Mouse (Mus musculus): ENCODE results near the gene Ttc27. TPM values are rescaled to one million over a fixed set of nuclear protein-coding genes. Genes with fewer than 3 reads are reported as not detected.

Ttc27 gene
- total and polyA plus RNA-seq, 3 experiments: 52.9 to 92.9 (median 70.3) TPM

DNA sequence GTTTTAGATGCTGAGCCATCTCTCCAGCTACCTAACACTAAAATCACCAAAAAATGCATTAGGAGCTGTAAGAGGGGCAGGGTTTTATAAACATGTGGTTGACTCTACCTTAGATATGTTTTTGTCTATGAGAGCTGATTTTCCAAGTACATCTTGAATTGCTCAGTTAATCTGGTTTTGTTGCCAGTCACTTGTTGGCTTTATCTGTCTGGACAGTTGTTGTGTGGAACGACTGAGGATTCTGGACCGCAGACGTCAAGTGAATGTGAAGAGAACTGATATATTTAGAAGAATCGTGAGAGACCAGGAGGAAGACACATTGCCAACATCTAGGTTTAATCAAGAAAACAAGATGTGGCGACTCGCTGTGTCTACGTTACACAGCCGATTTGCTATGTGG, 5.9 kb upstream of the Ttc27 start:
- no peaks in the 10 kb centered on the region for H3K79me2 ChIP-seq (replicated peaks; ENCODE audit: control insufficient read depth, extremely low read depth, insufficient read depth, poor library complexity, severe bottlenecking)
- no peak overlapping the region for H3K4me3 ChIP-seq (replicated peaks in 1 of 3; ENCODE audit: low read depth in 2 of 3, low read length in 2 of 3, poor library complexity in 1 of 3)
- H3K4me2 ChIP-seq (ENCODE audit: insufficient read depth, low read depth, poor library complexity, severe bottlenecking): no peak overlapping the region
- peaks cover 0 to 4% of the 10 kb centered on the region in 2 experiments; a peak in 1 of 4 replicates for H3K4me1 ChIP-seq (ENCODE audit: control insufficient read depth in 1 of 2, insufficient read depth in 2 of 2)
- dilution Hi-C loops (cut with MboI; ENCODE audit: extremely low pct_ligation_motif_present, extremely low pct_unique_long_range_greater_than_20kb, low sequenced_read_pairs): no loop called here
- no peak for TF ChIP-seq SMC3 (IDR thresholded peaks at IDR 0.05; ENCODE audit: low read depth, low read length)
- TF ChIP-seq BHLHE40 (IDR thresholded peaks at IDR 0.05; ENCODE audit: low read depth, low read length): no peak
- no peak for TF ChIP-seq JUND (conservative IDR thresholded peaks at IDR 0.05; ENCODE audit: low read depth, low read length)
- TF ChIP-seq ZC3H11A (IDR thresholded peaks at IDR 0.05; ENCODE audit: low read depth, low read length): no peak
- TF ChIP-seq ELF1 (IDR thresholded peaks at IDR 0.05; ENCODE audit: low read depth, low read length): no peak
- no peak for TF ChIP-seq TBP (conservative IDR thresholded peaks at IDR 0.05; ENCODE audit: low read depth, low read length)
- no peak for TF ChIP-seq KAT2A (IDR thresholded peaks at IDR 0.05; ENCODE audit: insufficient replicate concordance, low read length)
- TF ChIP-seq JUN (IDR thresholded peaks at IDR 0.05; ENCODE audit: insufficient read depth, low read depth, low read length): no peak
- in situ Hi-C loops (cut with MboI; ENCODE audit: low pct_ligation_motif_present, low pct_unique_long_range_greater_than_20kb, low sequenced_read_pairs): no loop called here
- no peak overlapping the region for H3K9ac ChIP-seq (ENCODE audit: insufficient read depth, low read depth)
- no peaks in the 10 kb centered on the region for H3K9me3 ChIP-seq (replicated peaks; ENCODE audit: low read length)
- H3K27ac ChIP-seq (ENCODE audit: insufficient read depth, low read depth): no peak overlapping the region
- H3K36me3 ChIP-seq (replicated peaks in 1 of 2; ENCODE audit: control insufficient read depth in 1 of 2, insufficient read depth in 1 of 2, low read length in 1 of 2): no peaks in the 10 kb centered on the region
- peaks cover 3% of the 10 kb centered on the region for H3K27me3 ChIP-seq (replicated peaks)
- DNase-seq (ENCODE audit: extremely low read depth): no peak

DNA sequence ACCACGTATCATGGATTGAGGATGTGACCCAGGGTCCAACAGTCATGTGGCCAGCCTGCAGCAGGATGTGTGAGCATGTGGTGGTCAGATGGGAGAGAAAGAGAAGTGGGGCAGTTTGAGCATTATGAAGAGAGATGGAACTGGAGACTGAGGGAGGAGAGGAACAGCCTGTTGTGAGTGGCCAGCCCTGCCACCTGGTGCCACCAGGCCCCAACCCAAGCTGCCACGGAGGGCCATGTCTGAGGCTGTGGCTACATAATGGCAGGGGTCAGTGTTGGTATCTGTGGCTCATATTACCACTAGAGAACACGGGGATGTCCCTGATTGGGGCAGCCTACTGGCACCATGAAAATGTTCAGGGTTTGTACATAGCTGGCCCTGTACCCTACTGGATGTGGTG, 2.4 kb upstream of the Ttc27 start:
- TF ChIP-seq NELFE (IDR thresholded peaks at IDR 0.05; ENCODE audit: low read depth, low read length) (no peak), CTCF (conservative IDR thresholded peaks at IDR 0.05 in 1 of 2, IDR thresholded peaks at IDR 0.05 in 1 of 2; ENCODE audit: low read depth in 2 of 2, low read length in 2 of 2) (no peak), KAT2A (IDR thresholded peaks at IDR 0.05; ENCODE audit: insufficient replicate concordance, low read length) (no peak), CHD2 (IDR thresholded peaks at IDR 0.05; ENCODE audit: low read length) (no peak), USF2 (conservative IDR thresholded peaks at IDR 0.05; ENCODE audit: low read depth, low read length) (no peak), RAD21 (IDR thresholded peaks at IDR 0.05; ENCODE audit: low read depth, low read length) (no peak), MXI1 (IDR thresholded peaks at IDR 0.05; ENCODE audit: low read depth, low read length) (no peak), EP300 (IDR thresholded peaks at IDR 0.05; ENCODE audit: low read length) (no peak), NRF1 (IDR thresholded peaks at IDR 0.05; ENCODE audit: low read depth, low read length) (no peak), PAX5 (IDR thresholded peaks at IDR 0.05; ENCODE audit: low read length) (no peak), MEF2A (IDR thresholded peaks at IDR 0.05; ENCODE audit: borderline replicate concordance, low read depth, low read length) (no peak), IRF4 (IDR thresholded peaks at IDR 0.05; ENCODE audit: low read depth, low read length) (no peak), MAFK (IDR thresholded peaks at IDR 0.05; ENCODE audit: insufficient replicate concordance, low read length) (no peak), CHD1 (IDR thresholded peaks at IDR 0.05; ENCODE audit: low read depth, low read length) (no peak)
- Histone ChIP-seq H3K27ac (ENCODE audit: insufficient read depth, low read depth) (no peak overlapping the region), H3K36me3 (replicated peaks in 1 of 2; ENCODE audit: control insufficient read depth in 1 of 2, insufficient read depth in 1 of 2, low read length in 1 of 2) (peaks cover 4 to 14% of the 10 kb centered on the region in 2 experiments), H3K4me1 (ENCODE audit: control insufficient read depth in 1 of 2, insufficient read depth in 2 of 2) (peaks cover 4 to 19% of the 10 kb centered on the region in 2 experiments; a peak in 3 of 4 replicates), H3K4me2 (ENCODE audit: insufficient read depth, low read depth, poor library complexity, severe bottlenecking) (no peak overlapping the region), H3K79me2 (replicated peaks; ENCODE audit: control insufficient read depth, extremely low read depth, insufficient read depth, poor library complexity, severe bottlenecking) (peaks cover 16% of the 10 kb centered on the region), H3K27me3 (replicated peaks) (peaks cover 3% of the 10 kb centered on the region), H3K9ac (ENCODE audit: insufficient read depth, low read depth) (no peak overlapping the region), H3K9me3 (replicated peaks; ENCODE audit: low read length) (no peaks in the 10 kb centered on the region), H3K4me3 (replicated peaks in 1 of 3; ENCODE audit: low read depth in 2 of 3, low read length in 2 of 3, poor library complexity in 1 of 3) (no peak overlapping the region)
- in situ Hi-C loops (cut with MboI; ENCODE audit: low pct_ligation_motif_present, low pct_unique_long_range_greater_than_20kb, low sequenced_read_pairs): no loop called here
- dilution Hi-C loops (cut with MboI; ENCODE audit: extremely low pct_ligation_motif_present, extremely low pct_unique_long_range_greater_than_20kb, low sequenced_read_pairs): no loop called here
- DNase-seq (ENCODE audit: extremely low read depth): no peak

Measured in CH12.LX (cell line).